Mouse (Mus musculus) hindbrain, embryonic 10.5 days (tissue): ENCODE results near the gene Acap3. TPM values are rescaled to one million over a fixed set of nuclear protein-coding genes. Genes with fewer than 3 reads are reported as not detected.

Experiments used
- DNase-seq: peaks from one replicate; pipeline ENCODE4 v3.0.0-alpha.2; 2017; ENCODE audit warnings: low spot score
- H3K27ac ChIP-seq: fragments of 300-500 bp; sonication (generic); 2 replicates; pipeline ENCODE4 v1.5.1; 2016; ENCODE audit warnings: mild to moderate bottlenecking, moderate library complexity
- H3K27me3 ChIP-seq: fragments of 300-500 bp; sonication (generic); 2 replicates; pipeline ENCODE4 v1.6.1; 2016; ENCODE audit warnings: mild to moderate bottlenecking; ENCODE audit not compliant: poor library complexity, insufficient read depth, severe bottlenecking
- H3K36me3 ChIP-seq: fragments of 300-500 bp; sonication (generic); 2 replicates; pipeline ENCODE4 v1.6.1; 2016; ENCODE audit warnings: mild to moderate bottlenecking, moderate library complexity
- H3K4me1 ChIP-seq: fragments of 300-500 bp; sonication (generic); replicated peaks from 2 replicates; pipeline ENCODE4 v1.6.1; 2016; ENCODE audit warnings: mild to moderate bottlenecking
- H3K4me3 ChIP-seq: fragments of 300-500 bp; sonication (generic); 2 replicates; pipeline ENCODE4 v1.5.1; 2016; ENCODE audit warnings: mild to moderate bottlenecking, moderate library complexity
- H3K9me3 ChIP-seq: fragments of 300-500 bp; sonication (generic); 2 replicates; pipeline ENCODE4 v1.6.1; 2016; ENCODE audit warnings: mild to moderate bottlenecking, moderate library complexity
- WGBS: fragments of 180-500 bp; shearing (Covaris S2); methylation state at CpG from one replicate; pipeline ENCODE4 v1.1.7; 2016; 5-methylcytosine and 5-hydroxymethylcytosine counted together
- polyA plus RNA-seq: library from polyadenylated mRNA; unstranded; fragments of >200 nt; fragmentation: Nextera tagmentation; extraction: Ambion mirVana; gene quantifications from 2 replicates; pipeline ENCODE4 v1.2.1, GENCODE M21; 2016

The Acap3 gene
- polyA plus RNA-seq, 1 experiment from 2014 or later: 41.4 TPM

GRCm38 (mm10) chr4:155892017-155892416 lies 395 bp downstream of the Acap3 start:
- Histone ChIP-seq H3K4me3 (peak overlapping the region; percentile 69), H3K27me3 (no peaks in the 10 kb centered on the region), H3K36me3 (peaks cover 48% of the 10 kb centered on the region), H3K27ac (peak overlapping the region; percentile 96), H3K4me1 (peaks cover 51% of the 10 kb centered on the region), H3K9me3 (no peaks in the 10 kb centered on the region)
- peak; percentile 88 for DNase-seq
- under 1% methylated on average over 55 of the region's 56 CpGs for WGBS

GRCm38 (mm10) chr4:155892438-155893211 lies 1.0 kb downstream of the Acap3 start:
- Histone ChIP-seq H3K27me3 (no peaks in the 10 kb centered on the region), H3K36me3 (peaks cover 45% of the 10 kb centered on the region), H3K9me3 (no peaks in the 10 kb centered on the region), H3K4me1 (peaks cover 51% of the 10 kb centered on the region), H3K4me3 (peak overlapping the region; percentile 69), H3K27ac (peak overlapping the region; percentile 96)
- DNase-seq: no peak
- WGBS: 6% methylated on average over 37 of the region's 37 CpGs

- Histone ChIP-seq H3K4me3 (peak overlapping the region; percentile 69), H3K4me1 (peaks cover 51% of the 10 kb centered on the region), H3K36me3 (peaks cover 44% of the 10 kb centered on the region), H3K27me3 (no peaks in the 10 kb centered on the region), H3K27ac (no peak overlapping the region; the same call in 1 of the 2 replicates), H3K9me3 (no peaks in the 10 kb centered on the region)
- no peak for DNase-seq
- WGBS: 74% methylated on average over 8 of the region's 8 CpGs
These were observed 1.6 kb downstream of the Acap3 start for GRCm38 (mm10) chr4:155893212-155893690.

- no peaks in the 10 kb centered on the region for H3K9me3 ChIP-seq
- DNase-seq: no peak
- H3K27me3 ChIP-seq: no peaks in the 10 kb centered on the region
- 40% methylated on average over 8 of the region's 8 CpGs for WGBS
- peaks cover 51% of the 10 kb centered on the region for H3K4me1 ChIP-seq
- peaks cover 44% of the 10 kb centered on the region for H3K36me3 ChIP-seq
- peak overlapping the region; percentile 69 for H3K4me3 ChIP-seq
- peak overlapping the region; percentile 53 for H3K27ac ChIP-seq
These were observed 2.8 kb downstream of the Acap3 start for GRCm38 (mm10) chr4:155894311-155894881.

- DNase-seq: peak; percentile 27
- Histone ChIP-seq H3K27ac (peak overlapping the region; percentile 53; the same call in 1 of the 2 replicates), H3K4me3 (peak overlapping the region; percentile 69; the same call in 1 of the 2 replicates)
These were observed 3.6 kb downstream of the Acap3 start for GRCm38 (mm10) chr4:155895216-155895615.

GRCm38 (mm10) chr4:155895826-155896225 lies 4.2 kb downstream of the Acap3 start:
- no peaks in the 10 kb centered on the region for H3K27me3 ChIP-seq
- DNase-seq: no peak
- H3K36me3 ChIP-seq: peaks cover 49% of the 10 kb centered on the region
- peaks cover 37% of the 10 kb centered on the region for H3K4me1 ChIP-seq
- no peak overlapping the region for H3K27ac ChIP-seq
- H3K9me3 ChIP-seq: no peaks in the 10 kb centered on the region
- WGBS: 93% methylated on average over 4 of the region's 4 CpGs
- no peak overlapping the region for H3K4me3 ChIP-seq

More at GRCm38 (mm10) chr4:155895216-155895615, 3.6 kb downstream of the Acap3 start:
- WGBS: 54% methylated on average over 6 of the region's 6 CpGs
- Histone ChIP-seq H3K27me3 (no peaks in the 10 kb centered on the region), H3K9me3 (no peaks in the 10 kb centered on the region), H3K36me3 (peaks cover 44% of the 10 kb centered on the region), H3K4me1 (peaks cover 43% of the 10 kb centered on the region)

GRCm38 (mm10) chr4:155896461-155896860 lies 4.8 kb downstream of the Acap3 start:
- no peak overlapping the region for H3K4me3 ChIP-seq
- no peak for DNase-seq
- H3K36me3 ChIP-seq: peaks cover 55% of the 10 kb centered on the region
- no peak overlapping the region for H3K27ac ChIP-seq
- H3K27me3 ChIP-seq: no peaks in the 10 kb centered on the region
- H3K9me3 ChIP-seq: no peaks in the 10 kb centered on the region
- 97% methylated on average over 12 of the region's 12 CpGs for WGBS
- peaks cover 31% of the 10 kb centered on the region for H3K4me1 ChIP-seq

- DNase-seq: no peak
- H3K27me3 ChIP-seq: no peaks in the 10 kb centered on the region
- no peak overlapping the region for H3K27ac ChIP-seq
- peaks cover 23% of the 10 kb centered on the region for H3K4me1 ChIP-seq
- H3K36me3 ChIP-seq: peaks cover 74% of the 10 kb centered on the region
- H3K4me3 ChIP-seq: no peak overlapping the region
- WGBS: 93% methylated on average over 2 of the region's 2 CpGs
- no peaks in the 10 kb centered on the region for H3K9me3 ChIP-seq
These were observed 6.7 kb downstream of the Acap3 start for GRCm38 (mm10) chr4:155898318-155898717.

GRCm38 (mm10) chr4:155899355-155899754 lies 7.7 kb downstream of the Acap3 start:
- Histone ChIP-seq H3K36me3 (peaks cover 84% of the 10 kb centered on the region), H3K4me1 (peaks cover 13% of the 10 kb centered on the region), H3K27me3 (no peaks in the 10 kb centered on the region), H3K9me3 (no peaks in the 10 kb centered on the region), H3K4me3 (no peak overlapping the region), H3K27ac (no peak overlapping the region)
- 95% methylated on average over 7 of the region's 7 CpGs for WGBS
- DNase-seq: no peak

GRCm38 (mm10) chr4:155901205-155901604 lies 9.6 kb downstream of the Acap3 start:
- no peak for DNase-seq
- Histone ChIP-seq H3K27me3 (no peaks in the 10 kb centered on the region), H3K36me3 (peaks cover 95% of the 10 kb centered on the region), H3K9me3 (no peaks in the 10 kb centered on the region), H3K4me3 (no peak overlapping the region), H3K27ac (no peak overlapping the region), H3K4me1 (no peaks in the 10 kb centered on the region)
- WGBS: 86% methylated on average over 3 of the region's 3 CpGs

GRCm38 (mm10) chr4:155903246-155903645 lies 11.6 kb downstream of the Acap3 start:
- peaks cover 94% of the 10 kb centered on the region for H3K36me3 ChIP-seq
- H3K9me3 ChIP-seq: no peaks in the 10 kb centered on the region
- H3K27me3 ChIP-seq: no peaks in the 10 kb centered on the region
- H3K27ac ChIP-seq: no peak overlapping the region
- H3K4me1 ChIP-seq: no peaks in the 10 kb centered on the region
- no peak for DNase-seq
- no peak overlapping the region for H3K4me3 ChIP-seq
- WGBS: 95% methylated on average over 13 of the region's 13 CpGs

GRCm38 (mm10) chr4:155904318-155905102 lies 12.9 kb downstream of the Acap3 start:
- peaks cover 81% of the 10 kb centered on the region for H3K36me3 ChIP-seq
- H3K9me3 ChIP-seq: no peaks in the 10 kb centered on the region
- H3K27ac ChIP-seq: no peak overlapping the region
- DNase-seq: no peak
- H3K4me1 ChIP-seq: no peaks in the 10 kb centered on the region
- H3K4me3 ChIP-seq: no peak overlapping the region
- 92% methylated on average over 13 of the region's 13 CpGs for WGBS
- H3K27me3 ChIP-seq: no peaks in the 10 kb centered on the region
